Mouse (Mus musculus) embryonic facial prominence, embryonic 11.5 days (tissue): ENCODE results near the gene Mapk13. TPM values are rescaled to one million over a fixed set of nuclear protein-coding genes. Genes with fewer than 3 reads are reported as not detected.

ENCODE experiments used
- ATAC-seq: fragments of 200-750 bp; cut with Nextera tagmentation; replicated peaks from 2 replicates; pipeline ENCODE4 v1.8.0; 2017; ENCODE audit warnings: low read depth; ENCODE audit not compliant: insufficient number of reproducible peaks, low FRiP score, low TSS enrichment
- DNase-seq: peaks from one replicate; pipeline ENCODE4 v3.0.0-alpha.2; 2015; ENCODE audit warnings: low spot score
- H3K27ac ChIP-seq: fragments of 300-500 bp; sonication (generic); replicated peaks from 2 replicates; pipeline ENCODE4 v1.5.1; 2014; ENCODE audit warnings: mild to moderate bottlenecking, low read depth, low read length, control low read depth
- H3K27me3 ChIP-seq: fragments of 300-500 bp; sonication (generic); 2 replicates; pipeline ENCODE4 v1.6.1; 2014; ENCODE audit warnings: mild to moderate bottlenecking, low read length, moderate library complexity, mixed read lengths; ENCODE audit not compliant: control insufficient read depth, insufficient read depth
- H3K36me3 ChIP-seq: fragments of 300-500 bp; sonication (generic); replicated peaks from 2 replicates; pipeline ENCODE4 v1.6.1; 2014; ENCODE audit warnings: low read depth, mild to moderate bottlenecking, low read length, moderate library complexity, mixed read lengths; ENCODE audit not compliant: control insufficient read depth, insufficient read depth
- H3K4me1 ChIP-seq: fragments of 300-500 bp; sonication (generic); 2 replicates; pipeline ENCODE4 v1.6.1; 2014; ENCODE audit warnings: low read length, mixed read lengths; ENCODE audit not compliant: control insufficient read depth, insufficient read depth
- H3K4me2 ChIP-seq: fragments of 300-500 bp; sonication (generic); 2 replicates; pipeline ENCODE4 v1.6.1; 2014; ENCODE audit warnings: low read depth, mild to moderate bottlenecking, control low read depth, low read length, moderate library complexity
- H3K4me3 ChIP-seq: fragments of 300-500 bp; sonication (generic); 2 replicates; pipeline ENCODE4 v1.5.1; 2014; ENCODE audit warnings: low read depth, low read length, control low read depth
- H3K9ac ChIP-seq: fragments of 300-500 bp; sonication (generic); replicated peaks from 2 replicates; pipeline ENCODE4 v1.6.1; 2014; ENCODE audit warnings: mild to moderate bottlenecking, control low read depth, low read length
- H3K9me3 ChIP-seq: fragments of 300-500 bp; sonication (generic); replicated peaks from 2 replicates; pipeline ENCODE4 v1.6.1; 2016; ENCODE audit warnings: mild to moderate bottlenecking, low read length, inconsistent platforms, mixed read lengths; ENCODE audit not compliant: control insufficient read depth
- WGBS: fragments of 180-500 bp; shearing (Covaris S2); extraction: QIAGEN DNeasy Blood & Tissue Kit; methylation state at CpG from one replicate; pipeline ENCODE4 v1.1.7; 2014; 5-methylcytosine and 5-hydroxymethylcytosine counted together
- polyA plus RNA-seq: library from polyadenylated mRNA; unstranded; fragments of >200 nt; fragmentation: Nextera tagmentation; extraction: Ambion mirVana; gene quantifications from 2 replicates; pipeline ENCODE4 v1.2.1, GENCODE M21; 2014

Gene Mapk13
- polyA plus RNA-seq, 1 experiment from 2014 or later = 10.3 TPM

- H3K9ac ChIP-seq = no peak overlapping the region
- H3K36me3 ChIP-seq = no peaks in the 10 kb centered on the region
- no peak for DNase-seq
- peak overlapping the region; percentile 98 for H3K4me2 ChIP-seq
- H3K27ac ChIP-seq = no peak overlapping the region
- H3K4me1 ChIP-seq = no peaks in the 10 kb centered on the region; the same call in 1 of the 2 replicates
- H3K27me3 ChIP-seq = no peaks in the 10 kb centered on the region
- WGBS = 23% methylated on average over 14 of the region's 14 CpGs
- ATAC-seq = no peak
- peak overlapping the region; percentile 96; the same call in 1 of the 2 replicates for H3K4me3 ChIP-seq
- H3K9me3 ChIP-seq = no peaks in the 10 kb centered on the region
Measured at GRCm38 (mm10) chr17:28799291-28800160, 30.4 kb downstream of the Mapk13 start.

DNA sequence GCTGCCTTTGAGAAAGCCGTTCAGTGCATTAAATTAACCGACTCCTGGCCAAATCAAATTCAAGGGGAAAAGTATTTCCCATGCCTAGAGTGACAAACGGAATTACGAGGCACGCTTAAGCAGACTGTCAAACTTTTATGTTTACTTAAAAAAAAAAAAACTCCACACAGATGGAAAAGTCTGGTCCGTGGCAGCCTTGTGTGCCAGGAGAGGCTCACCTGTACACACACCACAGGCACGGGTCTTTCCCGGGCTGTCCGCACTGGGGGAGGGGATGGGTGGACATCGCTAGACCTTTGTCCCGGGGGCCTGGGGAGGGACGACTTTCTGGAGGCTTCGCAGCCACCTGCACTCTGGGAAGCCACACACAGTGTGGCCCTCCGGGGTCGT lies 31.2 kb downstream of the Mapk13 start:
- no peaks in the 10 kb centered on the region for H3K9me3 ChIP-seq
- peak overlapping the region; percentile 100 for H3K9ac ChIP-seq
- peak overlapping the region; percentile 98 for H3K4me2 ChIP-seq
- no peaks in the 10 kb centered on the region for H3K27me3 ChIP-seq
- peak overlapping the region; percentile 96 for H3K4me3 ChIP-seq
- peak overlapping the region; percentile 98 for H3K27ac ChIP-seq
- H3K36me3 ChIP-seq = no peaks in the 10 kb centered on the region
- H3K4me1 ChIP-seq = no peaks in the 10 kb centered on the region; the same call in 1 of the 2 replicates
- WGBS = 0% methylated on average over 15 of the region's 15 CpGs
- DNase-seq (peak; percentile 44), ATAC-seq (no peak)

DNA sequence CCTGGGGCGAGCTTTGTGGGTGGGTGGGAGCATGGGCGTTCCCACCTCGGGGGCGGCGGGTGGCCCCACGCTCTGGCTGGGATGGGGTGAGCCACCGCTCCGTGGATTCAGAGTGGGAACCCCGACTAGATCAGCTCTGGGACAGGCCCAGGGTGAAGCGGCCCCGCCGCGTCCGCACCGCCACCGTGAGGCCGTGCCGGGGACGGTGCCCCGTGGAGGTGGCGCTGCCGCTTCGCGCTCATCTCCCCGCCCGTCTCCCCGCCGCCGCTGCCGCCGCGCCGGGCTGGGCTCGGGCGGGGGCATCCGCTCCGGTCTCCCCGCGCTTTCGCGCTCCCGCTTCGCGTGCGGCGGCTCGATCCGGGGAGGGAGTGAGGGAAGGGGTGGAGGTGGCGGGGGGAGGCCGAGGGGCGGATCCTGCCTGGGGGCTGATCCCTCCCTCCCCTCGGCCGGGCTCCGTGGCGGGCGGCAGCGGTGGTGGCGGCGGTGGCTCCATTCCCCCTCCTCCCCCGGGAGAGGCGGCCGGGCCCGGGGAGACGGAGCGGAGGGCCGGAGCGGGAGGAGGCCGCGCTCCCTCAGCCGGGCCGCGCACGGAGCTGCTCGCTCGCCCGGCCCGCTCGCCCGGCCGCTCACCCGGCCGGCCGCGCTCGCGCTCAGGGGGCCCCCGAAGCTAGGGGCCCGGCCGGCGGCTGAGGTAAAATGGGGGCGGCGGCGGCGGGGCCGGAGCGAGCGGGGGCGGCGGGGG lies 31.7 kb downstream of the Mapk13 start, which contains the start of gene Brpf3:
Gene Brpf3, plus strand, starts transcription at position 420 of the 742 bp plus-strand sequence.
- ATAC-seq (peak; percentile 49), DNase-seq (peak; percentile 75)
- 2% methylated on average over 44 of the region's 99 CpGs for WGBS
- no peaks in the 10 kb centered on the region for H3K9me3 ChIP-seq
- H3K36me3 ChIP-seq = no peaks in the 10 kb centered on the region
- no peaks in the 10 kb centered on the region; the same call in 1 of the 2 replicates for H3K4me1 ChIP-seq
- H3K9ac ChIP-seq = peak within 1 kb of the TSS; percentile 100
- H3K4me3 ChIP-seq = peak within 1 kb of the TSS; percentile 96
- H3K27me3 ChIP-seq = no peaks in the 10 kb centered on the region
- H3K4me2 ChIP-seq = peak within 1 kb of the TSS; percentile 98
- H3K27ac ChIP-seq = peak within 1 kb of the TSS; percentile 98

- peak; percentile 97 for ATAC-seq
- peak overlapping the region; percentile 96 for H3K4me3 ChIP-seq
- WGBS = under 1% methylated on average over 26 of the region's 42 CpGs
Measured at GRCm38 (mm10) chr17:28801474-28802005, 32.4 kb downstream of the Mapk13 start.

GRCm38 (mm10) chr17:28802006-28802481 lies 32.9 kb downstream of the Mapk13 start:
- ATAC-seq (peak; percentile 32; the same call in 1 of the 2 replicates), DNase-seq (peak; percentile 64)
- H3K36me3 ChIP-seq = peaks cover 2% of the 10 kb centered on the region
- H3K9ac ChIP-seq = peak overlapping the region; percentile 79
- peak overlapping the region; percentile 96 for H3K4me3 ChIP-seq
- H3K4me2 ChIP-seq = peak overlapping the region; percentile 55
- peak overlapping the region; percentile 44 for H3K27ac ChIP-seq
- no peaks in the 10 kb centered on the region; the same call in 1 of the 2 replicates for H3K4me1 ChIP-seq
- WGBS = under 1% methylated on average over 18 of the region's 18 CpGs
- no peaks in the 10 kb centered on the region for H3K9me3 ChIP-seq
- no peaks in the 10 kb centered on the region for H3K27me3 ChIP-seq

More at GRCm38 (mm10) chr17:28801474-28802005, 32.4 kb downstream of the Mapk13 start:
- Histone ChIP-seq H3K4me2 (peak overlapping the region; percentile 98), H3K36me3 (peaks cover 2% of the 10 kb centered on the region), H3K9me3 (no peaks in the 10 kb centered on the region), H3K4me1 (no peaks in the 10 kb centered on the region; the same call in 1 of the 2 replicates), H3K27ac (peak overlapping the region; percentile 98), H3K27me3 (no peaks in the 10 kb centered on the region), H3K9ac (peak overlapping the region; percentile 100)
- DNase-seq = peak; percentile 100

DNA sequence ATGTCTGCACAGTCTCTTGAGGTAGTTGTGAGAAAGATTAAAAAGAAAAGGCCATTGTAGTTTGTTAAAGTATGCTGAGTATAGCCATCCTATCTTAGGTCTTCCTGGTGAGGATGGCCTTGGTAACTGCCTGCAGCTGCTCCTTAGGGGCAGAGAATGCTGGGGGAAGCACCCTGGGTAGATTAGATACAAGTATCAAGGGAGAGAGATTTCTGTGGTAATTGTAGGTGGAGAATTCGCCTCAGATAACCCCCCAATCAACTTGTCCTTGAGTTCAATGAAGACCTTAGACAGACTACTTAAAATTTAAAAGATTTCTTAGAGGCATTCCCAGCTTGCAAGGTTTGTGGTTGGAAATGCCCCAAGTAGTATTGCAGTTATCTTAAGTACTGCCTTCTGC lies 34.2 kb downstream of the Mapk13 start:
- Histone ChIP-seq H3K4me2 (no peak overlapping the region), H3K36me3 (peaks cover 2% of the 10 kb centered on the region), H3K4me3 (no peak overlapping the region), H3K27me3 (no peaks in the 10 kb centered on the region), H3K4me1 (no peaks in the 10 kb centered on the region; the same call in 1 of the 2 replicates), H3K27ac (no peak overlapping the region), H3K9ac (no peak overlapping the region), H3K9me3 (no peaks in the 10 kb centered on the region)
- WGBS = 91% methylated on average over 1 of the region's 1 CpGs
- ATAC-seq (no peak), DNase-seq (no peak)

- Histone ChIP-seq H3K27ac (no peak overlapping the region), H3K4me1 (no peaks in the 10 kb centered on the region; the same call in 1 of the 2 replicates), H3K4me3 (no peak overlapping the region), H3K9me3 (no peaks in the 10 kb centered on the region), H3K36me3 (peaks cover 5% of the 10 kb centered on the region), H3K27me3 (no peaks in the 10 kb centered on the region), H3K9ac (no peak overlapping the region), H3K4me2 (no peak overlapping the region)
- ATAC-seq = no peak
- no peak for DNase-seq
- 91% methylated on average over 6 of the region's 6 CpGs for WGBS
Measured at GRCm38 (mm10) chr17:28804973-28805372, 35.9 kb downstream of the Mapk13 start.
